Mouse (Mus musculus): ENCODE results near the gene Slc25a29. TPM values are rescaled to one million over a fixed set of nuclear protein-coding genes. Genes with fewer than 3 reads are reported as not detected.

The Slc25a29 gene
- 12.5 and 13.6 TPM in 2 replicates for polyA plus RNA-seq (2016; fragmentation: Nextera tagmentation; extraction: Ambion mirVana)

GRCm38 (mm10) chr12:108835840-108836409, at the start of gene Slc25a29, which contains the start of gene Slc25a47:
Gene Slc25a29, minus strand, starts transcription at chr12:108835883.
Gene Slc25a47, plus strand, starts transcription at chr12:108836046.
- peak; percentile 99 for ATAC-seq (ENCODE audit: low FRiP score, low read depth)
- Histone ChIP-seq H3K36me3 (peaks cover 4% of the 10 kb centered on the region), H3K9ac (replicated peaks) (peak within 1 kb of the TSS; percentile 78), H3K9me3 (no peaks in the 10 kb centered on the region), H3K4me3 (peak within 1 kb of the TSS; percentile 75), H3K4me1 (peaks cover 50% of the 10 kb centered on the region), H3K27me3 (peaks cover 17% of the 10 kb centered on the region), H3K27ac (replicated peaks) (peak within 1 kb of the TSS; percentile 67), H3K4me2 (replicated peaks) (peak within 1 kb of the TSS; percentile 96)
- WGBS: under 1% methylated on average over 35 of the region's 53 CpGs

- WGBS: 94% methylated on average over 8 of the region's 8 CpGs
- peaks cover 84% of the 10 kb centered on the region for H3K36me3 ChIP-seq
- no peak for ATAC-seq (ENCODE audit: low FRiP score, low read depth)
These were observed 47.1 kb upstream of the Slc25a29 start for GRCm38 (mm10) chr12:108882776-108883175.

GRCm38 (mm10) chr12:108881192-108881591, 45.5 kb upstream of the Slc25a29 start:
- no peak overlapping the region for H3K27ac ChIP-seq (replicated peaks)
- ATAC-seq (ENCODE audit: low FRiP score, low read depth): no peak
- no peaks in the 10 kb centered on the region for H3K4me1 ChIP-seq
- 90% methylated on average over 3 of the region's 3 CpGs for WGBS
- H3K9me3 ChIP-seq: no peaks in the 10 kb centered on the region
- peaks cover 78% of the 10 kb centered on the region for H3K36me3 ChIP-seq
- H3K4me2 ChIP-seq (replicated peaks): no peak overlapping the region
- H3K9ac ChIP-seq (replicated peaks): no peak overlapping the region
- no peak overlapping the region for H3K4me3 ChIP-seq
- H3K27me3 ChIP-seq: no peaks in the 10 kb centered on the region

More at GRCm38 (mm10) chr12:108882776-108883175, 47.1 kb upstream of the Slc25a29 start:
- no peak overlapping the region for H3K9ac ChIP-seq (replicated peaks)
- no peak overlapping the region for H3K27ac ChIP-seq (replicated peaks)
- no peak overlapping the region for H3K4me3 ChIP-seq
- H3K9me3 ChIP-seq: no peaks in the 10 kb centered on the region
- H3K4me1 ChIP-seq: no peaks in the 10 kb centered on the region
- no peaks in the 10 kb centered on the region for H3K27me3 ChIP-seq
- no peak overlapping the region for H3K4me2 ChIP-seq (replicated peaks)

- Histone ChIP-seq H3K27ac (replicated peaks) (no peak overlapping the region), H3K4me2 (replicated peaks) (no peak overlapping the region), H3K9ac (replicated peaks) (no peak overlapping the region), H3K4me3 (no peak overlapping the region), H3K27me3 (no peaks in the 10 kb centered on the region), H3K9me3 (no peaks in the 10 kb centered on the region), H3K4me1 (no peaks in the 10 kb centered on the region), H3K36me3 (peaks cover 79% of the 10 kb centered on the region)
- WGBS: 95% methylated on average over 5 of the region's 5 CpGs
- ATAC-seq (ENCODE audit: low FRiP score, low read depth): no peak
These were observed 44.9 kb upstream of the Slc25a29 start for GRCm38 (mm10) chr12:108880606-108881005.

- Histone ChIP-seq H3K4me1 (no peaks in the 10 kb centered on the region), H3K27ac (replicated peaks) (no peak overlapping the region), H3K36me3 (peaks cover 82% of the 10 kb centered on the region), H3K9ac (replicated peaks) (no peak overlapping the region), H3K4me3 (no peak overlapping the region), H3K4me2 (replicated peaks) (no peak overlapping the region), H3K27me3 (no peaks in the 10 kb centered on the region), H3K9me3 (no peaks in the 10 kb centered on the region)
- ATAC-seq (ENCODE audit: low FRiP score, low read depth): no peak
- 92% methylated on average over 4 of the region's 4 CpGs for WGBS
These were observed 43.5 kb upstream of the Slc25a29 start for GRCm38 (mm10) chr12:108879138-108879537.

GRCm38 (mm10) chr12:108873122-108873521, 37.4 kb upstream of the Slc25a29 start:
- H3K27ac ChIP-seq (replicated peaks): no peak overlapping the region
- no peak for ATAC-seq (ENCODE audit: low FRiP score, low read depth)
- no peak overlapping the region for H3K9ac ChIP-seq (replicated peaks)
- 85% methylated on average over 5 of the region's 5 CpGs for WGBS
- no peak overlapping the region for H3K4me2 ChIP-seq (replicated peaks)
- H3K27me3 ChIP-seq: no peaks in the 10 kb centered on the region
- no peaks in the 10 kb centered on the region for H3K4me1 ChIP-seq
- H3K36me3 ChIP-seq: peaks cover 90% of the 10 kb centered on the region
- no peaks in the 10 kb centered on the region for H3K9me3 ChIP-seq
- H3K4me3 ChIP-seq: no peak overlapping the region

- peaks cover 96% of the 10 kb centered on the region for H3K36me3 ChIP-seq
- no peaks in the 10 kb centered on the region for H3K27me3 ChIP-seq
- H3K27ac ChIP-seq (replicated peaks): no peak overlapping the region
- H3K9me3 ChIP-seq: no peaks in the 10 kb centered on the region
- no peaks in the 10 kb centered on the region for H3K4me1 ChIP-seq
- no peak for ATAC-seq (ENCODE audit: low FRiP score, low read depth)
- no peak overlapping the region for H3K9ac ChIP-seq (replicated peaks)
- no peak overlapping the region for H3K4me2 ChIP-seq (replicated peaks)
- WGBS: 88% methylated on average over 2 of the region's 2 CpGs
- H3K4me3 ChIP-seq: no peak overlapping the region
These were observed 33.9 kb upstream of the Slc25a29 start for GRCm38 (mm10) chr12:108869575-108869974.

GRCm38 (mm10) chr12:108865007-108865494, 29.4 kb upstream of the Slc25a29 start:
- Histone ChIP-seq H3K4me3 (no peak overlapping the region), H3K27me3 (no peaks in the 10 kb centered on the region), H3K4me2 (replicated peaks) (no peak overlapping the region), H3K4me1 (no peaks in the 10 kb centered on the region), H3K27ac (replicated peaks) (no peak overlapping the region), H3K9ac (replicated peaks) (no peak overlapping the region), H3K36me3 (peaks cover 99% of the 10 kb centered on the region), H3K9me3 (no peaks in the 10 kb centered on the region)
- no peak for ATAC-seq (ENCODE audit: low FRiP score, low read depth)
- 91% methylated on average over 6 of the region's 6 CpGs for WGBS

GRCm38 (mm10) chr12:108858486-108858885, 22.8 kb upstream of the Slc25a29 start:
- H3K36me3 ChIP-seq: peaks cover 53% of the 10 kb centered on the region
- no peak overlapping the region for H3K4me2 ChIP-seq (replicated peaks)
- 86% methylated on average over 5 of the region's 5 CpGs for WGBS
- no peak overlapping the region for H3K9ac ChIP-seq (replicated peaks)
- H3K4me1 ChIP-seq: no peaks in the 10 kb centered on the region
- no peak overlapping the region for H3K27ac ChIP-seq (replicated peaks)
- no peaks in the 10 kb centered on the region for H3K9me3 ChIP-seq
- H3K4me3 ChIP-seq: no peak overlapping the region
- no peak for ATAC-seq (ENCODE audit: low FRiP score, low read depth)
- no peaks in the 10 kb centered on the region for H3K27me3 ChIP-seq

- H3K36me3 ChIP-seq: peaks cover 45% of the 10 kb centered on the region
- ATAC-seq (ENCODE audit: low FRiP score, low read depth): no peak
- no peak overlapping the region for H3K9ac ChIP-seq (replicated peaks)
- WGBS: 87% methylated on average over 7 of the region's 7 CpGs
- no peak overlapping the region for H3K4me2 ChIP-seq (replicated peaks)
- H3K4me1 ChIP-seq: no peaks in the 10 kb centered on the region
- no peak overlapping the region for H3K4me3 ChIP-seq
- H3K27ac ChIP-seq (replicated peaks): no peak overlapping the region
- H3K9me3 ChIP-seq: no peaks in the 10 kb centered on the region
- no peaks in the 10 kb centered on the region for H3K27me3 ChIP-seq
These were observed 22.0 kb upstream of the Slc25a29 start for GRCm38 (mm10) chr12:108857589-108858184.

- Histone ChIP-seq H3K4me3 (no peak overlapping the region), H3K9ac (replicated peaks) (no peak overlapping the region), H3K27ac (replicated peaks) (no peak overlapping the region), H3K9me3 (no peaks in the 10 kb centered on the region), H3K4me1 (no peaks in the 10 kb centered on the region), H3K4me2 (replicated peaks) (no peak overlapping the region), H3K36me3 (peaks cover 40% of the 10 kb centered on the region), H3K27me3 (no peaks in the 10 kb centered on the region)
- no peak for ATAC-seq (ENCODE audit: low FRiP score, low read depth)
- 89% methylated on average over 7 of the region's 7 CpGs for WGBS
These were observed 21.4 kb upstream of the Slc25a29 start for GRCm38 (mm10) chr12:108857109-108857508.

GRCm38 (mm10) chr12:108856186-108856585, 20.5 kb upstream of the Slc25a29 start:
- Histone ChIP-seq H3K27me3 (no peaks in the 10 kb centered on the region), H3K4me1 (no peaks in the 10 kb centered on the region), H3K4me2 (replicated peaks) (no peak overlapping the region), H3K36me3 (peaks cover 31% of the 10 kb centered on the region), H3K27ac (replicated peaks) (no peak overlapping the region), H3K9ac (replicated peaks) (no peak overlapping the region), H3K9me3 (no peaks in the 10 kb centered on the region), H3K4me3 (no peak overlapping the region)
- ATAC-seq (ENCODE audit: low FRiP score, low read depth): no peak
- WGBS: 86% methylated on average over 8 of the region's 8 CpGs
